11 mouse cellular contexts compared by ENCODE assay signal in the genomic region with DNA sequence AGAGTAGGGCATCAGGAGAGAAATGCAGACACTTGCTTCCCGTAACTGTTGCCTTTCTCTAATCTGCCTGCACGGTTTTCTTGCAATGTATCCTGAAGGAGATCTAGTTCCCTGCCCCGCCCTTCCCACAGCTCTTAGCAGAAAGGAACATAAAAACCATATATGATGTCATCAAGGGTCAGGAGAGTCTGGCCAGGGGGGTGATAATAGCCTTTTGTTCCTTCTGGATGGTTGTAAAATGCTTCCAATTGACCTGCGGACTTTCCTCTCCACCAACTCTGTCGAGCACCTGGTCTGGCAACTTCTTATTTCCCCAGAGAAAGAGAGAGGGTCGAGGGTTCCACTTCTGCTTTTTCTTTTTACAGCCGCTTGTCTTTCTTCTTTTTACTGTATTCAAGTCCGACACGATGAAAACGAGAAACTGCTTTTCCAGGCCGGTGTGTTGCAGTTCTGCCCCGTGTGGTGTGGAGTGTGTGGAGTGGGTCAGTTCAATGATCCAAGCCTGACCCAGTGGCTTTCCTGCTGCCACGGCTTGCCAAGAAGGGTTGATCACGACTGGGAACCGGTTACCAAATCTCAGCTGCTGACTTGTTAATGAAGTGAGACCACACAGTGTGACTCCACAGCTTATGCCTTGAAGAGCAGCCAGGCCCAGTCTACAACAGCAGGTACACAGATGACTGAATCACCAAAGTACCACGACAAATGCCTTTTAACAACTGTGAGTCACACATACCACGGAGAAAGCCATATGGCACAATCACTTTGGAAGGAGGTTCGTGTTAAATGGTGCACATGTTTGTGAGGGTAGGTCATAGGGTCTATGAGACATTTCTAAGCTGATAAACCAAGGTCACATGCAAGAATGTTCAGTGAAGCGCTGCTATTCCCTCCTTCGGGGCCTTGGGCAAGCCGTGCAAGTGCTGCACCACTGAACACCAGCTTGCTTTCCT. TPM values are rescaled to one million over a fixed set of nuclear protein-coding genes. Genes with fewer than 3 reads are reported as not detected.
DNase-seq lines count a peak whose midpoint lies in the region; ATAC-seq lines count a peak whose summit lies in the region.
"Had no signal": no experiment of that assay in that cellular context is flagged by ENCODE, and none has a peak within 500 bp of the region (broad histone marks: within the 10 kb centered on the region; RNA-seq: fewer than 3 reads in every experiment).

No protein-coding gene starts in this region.

- H3K27ac ChIP-seq in forebrain, embryonic 14.5 days (ENCODE audit: low read depth, low read length): no peak overlapping the region
- no peak overlapping the region for H3K27ac ChIP-seq in forebrain, embryonic 11.5 days (ENCODE audit: low read depth, low read length)
- H3K27ac ChIP-seq in brown adipose tissue, adult 24 weeks (replicated peaks; ENCODE audit: low read depth, low read length): peak overlapping the region; percentile 52; the same call in 1 of the 2 replicates

- no peaks in the 10 kb centered on the region for H3K36me3 ChIP-seq in forebrain, embryonic 14.5 days (ENCODE audit: control insufficient read depth, insufficient read depth, low read length)
- no peaks in the 10 kb centered on the region for H3K36me3 ChIP-seq in forebrain, embryonic 11.5 days (ENCODE audit: control insufficient read depth, insufficient read depth, low read length)
- H3K36me3 ChIP-seq: G1E had no signal

- no peak overlapping the region for H3K9ac ChIP-seq in forebrain, embryonic 14.5 days (ENCODE audit: low read length)
- H3K9ac ChIP-seq in forebrain, embryonic 11.5 days (ENCODE audit: low read length): no peak overlapping the region

- H3K4me3 ChIP-seq in forebrain, embryonic 14.5 days (ENCODE audit: low read depth, low read length): no peak overlapping the region
- no peak overlapping the region for H3K4me3 ChIP-seq in forebrain, embryonic 11.5 days (ENCODE audit: low read depth, low read length)
- H3K4me3 ChIP-seq in brown adipose tissue, adult 24 weeks (ENCODE audit: insufficient read depth, low read depth, low read length): no peak overlapping the region
- H3K4me3 ChIP-seq: erythroblast, embryonic 14.5 days had no signal

- no peaks in the 10 kb centered on the region for H3K9me3 ChIP-seq in forebrain, embryonic 14.5 days (replicated peaks; ENCODE audit: control insufficient read depth, low read length)
- H3K9me3 ChIP-seq in forebrain, embryonic 11.5 days (ENCODE audit: control insufficient read depth, low read length): no peaks in the 10 kb centered on the region
- H3K9me3 ChIP-seq: G1E had no signal

- peak; percentile 74 for DNase-seq in forebrain, embryonic 14.5 days (ENCODE audit: low spot score)
- DNase-seq in forebrain, embryonic 11.5 days (ENCODE audit: low spot score): no peak
- peak; percentile 77 for DNase-seq in 3134 (ENCODE audit: extremely low read depth, insufficient read length, low spot score)
- DNase-seq in kidney, postnatal 25 days: peak; percentile 20 to 72
- DNase-seq in gastrocnemius, adult 18-20 months (ENCODE audit: low spot score): no peak
- DNase-seq in lung, postnatal 14 days: no peak

- no peaks in the 10 kb centered on the region for H3K27me3 ChIP-seq in forebrain, embryonic 14.5 days (replicated peaks; ENCODE audit: control insufficient read depth, insufficient read depth, low read length)
- no peaks in the 10 kb centered on the region for H3K27me3 ChIP-seq in forebrain, embryonic 11.5 days (ENCODE audit: control insufficient read depth, insufficient read depth, low read length)

- WGBS in forebrain, embryonic 14.5 days: 66% methylated on average over 21 of the region's 21 CpGs
- 67% methylated on average over 21 of the region's 21 CpGs for WGBS in forebrain, embryonic 11.5 days

- no peaks in the 10 kb centered on the region for H3K4me1 ChIP-seq in forebrain, embryonic 14.5 days (ENCODE audit: control insufficient read depth, insufficient read depth, low read length)
- no peaks in the 10 kb centered on the region for H3K4me1 ChIP-seq in forebrain, embryonic 11.5 days (replicated peaks; ENCODE audit: control insufficient read depth, insufficient read depth, low read length)
- H3K4me1 ChIP-seq in brown adipose tissue, adult 24 weeks (ENCODE audit: control insufficient read depth, insufficient read depth, insufficient read length, low read length): no peaks in the 10 kb centered on the region

- no peak overlapping the region for H3K4me2 ChIP-seq in forebrain, embryonic 14.5 days (ENCODE audit: low read length)
- H3K4me2 ChIP-seq in forebrain, embryonic 11.5 days (ENCODE audit: low read depth, low read length, severe bottlenecking): no peak overlapping the region

- peak; percentile 71 for ATAC-seq in forebrain, embryonic 14.5 days
- no peak for ATAC-seq in forebrain, embryonic 11.5 days (replicated peaks; ENCODE audit: low FRiP score)
- ATAC-seq in monocyte, adult 5-6 weeks (replicated peaks; ENCODE audit: insufficient number of reproducible peaks, low FRiP score, low TSS enrichment, poor library complexity, severe bottlenecking): no peak

RNA-seq across cellular contexts. Expression of a gene that starts 1.4 kb away (rescaled TPM):
- 0.52 and 0.53 TPM in 2 replicates for polyA plus RNA-seq in forebrain, embryonic 14.5 days (2014; fragmentation: Nextera tagmentation; extraction: Ambion mirVana)
- polyA plus RNA-seq in forebrain, embryonic 11.5 days (2014; fragmentation: Nextera tagmentation; extraction: Ambion mirVana): 0.31 and 0.41 TPM in 2 replicates
- polyA plus RNA-seq in brown adipose tissue, adult 24 weeks (2012; ENCODE audit: insufficient read depth, insufficient read length, missing spikeins): 1.9 and 2.2 TPM in 2 replicates
- total RNA-seq in gastrocnemius, adult 18-20 months (2021): 1 to 10 TPM; 1.1 to 1.2 TPM
- total RNA-seq in monocyte, adult 5-6 weeks (2017): 16.3 to 25.3 TPM (median 17.2 TPM) in 3 replicates
- polyA plus RNA-seq: erythroblast, embryonic 14.5 days had no signal

RNA-seq across cellular contexts. Expression of a gene that starts 33.4 kb away (rescaled TPM):
- 0.09 TPM in 1 of 2 replicates, not detected in the other for polyA plus RNA-seq in forebrain, embryonic 14.5 days (2014; fragmentation: Nextera tagmentation; extraction: Ambion mirVana)
- not detected in 2 replicates for polyA plus RNA-seq in forebrain, embryonic 11.5 days (2014; fragmentation: Nextera tagmentation; extraction: Ambion mirVana)
- polyA plus RNA-seq in brown adipose tissue, adult 24 weeks (2012; ENCODE audit: insufficient read depth, insufficient read length, missing spikeins): not detected in 2 replicates
- not detected for total RNA-seq in gastrocnemius, adult 18-20 months (2021)
- total RNA-seq in monocyte, adult 5-6 weeks (2017): 0.39 TPM in 1 of 3 replicates, not detected in the others
- total RNA-seq: G1E; left cerebral cortex, postnatal 14 days had no signal
- polyA plus RNA-seq: erythroblast, embryonic 14.5 days; G1E had no signal

Comparison
In these comparisons a context has a peak if more than half of its experiments do, and no peak if none do; other contexts are left out.
1. DNase-seq: peak in forebrain, embryonic 14.5 days (single experiment), 3134 (single experiment) and kidney, postnatal 25 days (2 of 2); none in forebrain, embryonic 11.5 days (single experiment), gastrocnemius, adult 18-20 months (single experiment) and lung, postnatal 14 days (single experiment).